Mouse (Mus musculus): Measurements from ENCODE around the gene Hist1h1d.

Gene Hist1h1d

GRCm38 (mm10) chr13:23552962-23553361 lies at the start of gene Hist1h1d:
Hist1h1d (plus strand) TSS chr13:23553262.
- no peak for DNase-seq (ENCODE audit: inconsistent ontology term)

GRCm38 (mm10) chr13:23503797-23504196 lies 49.3 kb upstream of the Hist1h1d start:
- peak; percentile 57 for DNase-seq (ENCODE audit: inconsistent ontology term)

- DNase-seq (ENCODE audit: inconsistent ontology term) = no peak
These were observed 47.3 kb upstream of the Hist1h1d start for GRCm38 (mm10) chr13:23505662-23506345.

DNA sequence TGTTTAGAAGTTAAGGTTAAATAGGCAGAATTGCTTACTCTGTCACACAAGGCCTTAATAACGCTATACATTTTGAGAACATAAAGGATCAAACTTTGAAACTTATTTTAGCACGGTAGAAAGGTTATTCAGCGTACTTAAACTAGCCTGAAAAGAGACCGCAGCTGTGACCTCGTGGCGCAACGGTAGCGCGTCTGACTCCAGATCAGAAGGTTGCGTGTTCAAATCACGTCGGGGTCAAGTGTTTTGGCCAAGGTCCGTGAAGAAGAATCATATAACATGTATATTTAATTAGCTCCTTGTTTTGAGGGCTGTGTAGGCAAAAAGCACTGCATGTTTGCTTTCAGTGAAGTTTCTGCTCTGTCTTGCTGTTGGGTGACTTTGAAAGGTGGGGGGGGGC lies 46.7 kb upstream of the Hist1h1d start:
- no peak for DNase-seq (ENCODE audit: inconsistent ontology term)

- no peak for DNase-seq (ENCODE audit: inconsistent ontology term)
These were observed 46.1 kb upstream of the Hist1h1d start for GRCm38 (mm10) chr13:23506819-23507515.

DNA sequence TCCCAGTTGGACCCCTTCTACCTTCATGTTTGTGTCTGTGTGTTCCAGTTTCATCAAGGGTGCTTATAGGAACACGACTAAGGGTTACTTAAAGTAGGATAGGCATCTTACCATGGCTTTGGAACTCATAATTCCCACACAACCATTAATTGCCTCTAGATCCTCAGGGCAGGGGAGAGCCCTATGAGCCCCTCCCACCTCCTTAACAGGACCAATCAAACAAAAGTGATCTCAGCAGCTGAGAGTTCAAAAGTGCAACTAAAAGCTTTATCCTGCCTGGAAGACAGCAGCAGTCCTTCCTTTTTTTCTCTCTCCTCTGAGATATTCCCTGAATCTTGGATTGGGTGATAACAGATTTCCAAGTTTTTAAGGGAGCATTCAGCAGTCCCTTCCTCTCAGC lies 42.9 kb upstream of the Hist1h1d start:
- no peak for DNase-seq (ENCODE audit: inconsistent ontology term)

DNA sequence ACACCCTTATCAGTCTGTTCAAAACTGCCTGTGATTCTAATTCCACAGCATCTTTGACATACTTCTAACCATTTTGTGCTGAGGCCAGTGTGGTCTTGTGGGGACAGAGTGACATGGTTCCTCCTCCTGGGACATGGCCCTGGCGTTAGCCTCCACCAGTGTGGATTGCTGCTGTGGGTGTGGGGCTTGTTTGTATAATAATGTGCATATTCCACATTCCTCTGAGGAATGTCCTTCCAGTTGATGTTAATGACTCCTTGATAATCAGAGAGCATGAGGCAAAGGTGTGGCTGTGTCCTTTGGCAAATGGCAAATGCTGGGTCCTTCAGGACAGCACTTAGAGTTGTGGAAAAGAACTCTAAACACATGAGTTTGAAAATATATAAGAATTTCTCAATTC lies 39.5 kb upstream of the Hist1h1d start:
- no peak for DNase-seq (ENCODE audit: inconsistent ontology term)

- no peak for DNase-seq (ENCODE audit: inconsistent ontology term)
These were observed 37.8 kb upstream of the Hist1h1d start for GRCm38 (mm10) chr13:23515281-23515680.

- DNase-seq (ENCODE audit: inconsistent ontology term) = no peak
These were observed 37.0 kb upstream of the Hist1h1d start for GRCm38 (mm10) chr13:23515826-23516620.

GRCm38 (mm10) chr13:23516822-23517602 lies 36.0 kb upstream of the Hist1h1d start:
- peak; percentile 87 for DNase-seq (ENCODE audit: inconsistent ontology term)

GRCm38 (mm10) chr13:23517603-23518294 lies 35.3 kb upstream of the Hist1h1d start:
- peak; percentile 90 for DNase-seq (ENCODE audit: inconsistent ontology term)

DNA sequence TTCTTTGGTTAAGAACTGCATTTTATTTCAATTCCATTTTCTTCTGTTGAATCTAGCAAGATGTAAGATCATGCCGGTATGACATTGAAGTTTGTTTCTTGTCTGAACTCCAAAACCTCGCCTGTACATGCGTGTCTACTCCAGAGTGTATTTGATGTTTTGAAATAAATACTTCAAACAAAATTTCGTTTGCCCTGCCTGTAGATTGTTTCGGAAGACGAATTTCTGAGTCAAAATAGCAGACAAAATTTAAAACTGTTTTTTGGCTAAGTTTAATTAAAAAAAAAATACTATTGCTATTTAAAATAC lies 34.8 kb upstream of the Hist1h1d start:
- DNase-seq (ENCODE audit: inconsistent ontology term) = no peak

DNA sequence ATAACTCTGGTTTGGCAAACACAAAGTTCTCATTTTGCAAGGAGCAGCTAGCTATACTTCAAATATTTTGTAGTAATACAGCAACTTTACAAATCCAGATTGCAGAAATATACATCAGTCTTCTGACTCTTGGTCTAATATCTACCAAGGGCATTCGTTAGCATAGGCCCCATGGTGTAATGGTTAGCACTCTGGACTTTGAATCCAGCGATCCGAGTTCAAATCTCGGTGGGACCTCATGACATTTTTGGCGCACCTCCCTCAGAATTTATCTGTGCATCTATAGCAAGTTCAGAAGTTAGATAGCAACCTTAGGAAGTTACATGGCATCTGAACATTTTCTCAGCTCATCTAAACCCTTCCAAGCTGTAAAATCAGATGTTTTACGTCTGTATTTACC lies 34.2 kb upstream of the Hist1h1d start:
- peak; percentile 72 for DNase-seq (ENCODE audit: inconsistent ontology term)

DNA sequence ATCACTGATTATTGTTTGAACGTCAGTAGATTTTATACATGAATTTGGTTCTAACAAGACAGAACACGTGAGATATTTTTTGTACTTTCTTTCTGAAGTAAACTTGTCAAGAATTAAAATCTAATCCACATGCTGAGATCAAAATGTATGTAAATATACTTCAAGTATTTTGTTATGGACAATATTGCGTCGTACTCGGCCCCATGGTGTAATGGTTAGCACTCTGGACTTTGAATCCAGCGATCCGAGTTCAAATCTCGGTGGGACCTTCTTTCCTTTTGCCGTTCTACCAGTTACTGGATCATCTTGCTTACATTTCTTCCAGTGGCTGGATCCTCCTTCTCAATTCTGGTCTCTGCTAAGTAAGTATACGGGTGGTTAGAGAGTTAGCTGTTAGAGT lies 33.6 kb upstream of the Hist1h1d start:
- DNase-seq (ENCODE audit: inconsistent ontology term) = peak; percentile 80

GRCm38 (mm10) chr13:23521703-23522102 lies 31.4 kb upstream of the Hist1h1d start:
- DNase-seq (ENCODE audit: inconsistent ontology term) = peak; percentile 55

DNA sequence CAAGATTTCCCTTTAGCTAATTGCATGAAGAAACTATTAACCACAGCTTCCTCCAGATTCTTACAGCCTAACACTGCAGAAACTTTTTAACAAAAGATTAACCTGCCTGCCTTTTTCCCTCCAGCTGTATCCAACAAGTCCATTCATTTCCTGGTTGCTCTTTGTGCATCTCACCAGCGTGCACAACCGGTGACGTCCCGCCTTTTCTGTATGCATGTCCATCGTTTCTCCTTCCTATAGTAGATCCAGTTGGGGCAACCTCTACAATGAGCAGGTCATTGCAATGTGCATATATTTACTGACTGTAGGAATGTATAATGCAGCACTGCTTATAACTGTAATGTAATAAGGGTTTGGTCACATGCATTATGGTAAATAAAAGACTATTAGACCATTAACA lies 29.1 kb upstream of the Hist1h1d start:
- no peak for DNase-seq (ENCODE audit: inconsistent ontology term)

DNA sequence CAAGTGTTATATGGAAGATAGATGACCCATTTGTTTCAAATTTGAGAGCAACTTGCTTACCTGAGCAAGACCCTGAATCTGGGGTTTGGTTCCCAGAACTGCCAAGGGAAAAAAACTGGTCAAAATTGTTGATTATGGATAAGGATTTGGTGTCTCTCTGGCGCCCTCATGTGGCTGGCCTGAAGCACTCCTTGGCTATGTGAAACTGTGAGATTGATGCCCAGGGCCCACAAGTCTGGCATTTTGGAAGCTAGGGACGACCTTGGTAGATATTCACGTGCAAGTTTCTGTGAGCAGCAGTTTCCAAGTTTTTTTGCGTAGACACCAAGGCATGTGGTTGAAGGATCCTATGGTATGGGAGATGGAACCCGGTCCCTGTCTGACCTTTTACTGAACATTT lies 28.4 kb upstream of the Hist1h1d start:
- peak; percentile 62 for DNase-seq (ENCODE audit: inconsistent ontology term)

GRCm38 (mm10) chr13:23525901-23526300 lies 27.2 kb upstream of the Hist1h1d start:
- no peak for DNase-seq (ENCODE audit: inconsistent ontology term)

- peak; percentile 80 for DNase-seq (ENCODE audit: inconsistent ontology term)
These were observed 26.8 kb upstream of the Hist1h1d start for GRCm38 (mm10) chr13:23526312-23526711.

GRCm38 (mm10) chr13:23529005-23529404 lies 24.1 kb upstream of the Hist1h1d start:
- no peak for DNase-seq (ENCODE audit: inconsistent ontology term)

DNA sequence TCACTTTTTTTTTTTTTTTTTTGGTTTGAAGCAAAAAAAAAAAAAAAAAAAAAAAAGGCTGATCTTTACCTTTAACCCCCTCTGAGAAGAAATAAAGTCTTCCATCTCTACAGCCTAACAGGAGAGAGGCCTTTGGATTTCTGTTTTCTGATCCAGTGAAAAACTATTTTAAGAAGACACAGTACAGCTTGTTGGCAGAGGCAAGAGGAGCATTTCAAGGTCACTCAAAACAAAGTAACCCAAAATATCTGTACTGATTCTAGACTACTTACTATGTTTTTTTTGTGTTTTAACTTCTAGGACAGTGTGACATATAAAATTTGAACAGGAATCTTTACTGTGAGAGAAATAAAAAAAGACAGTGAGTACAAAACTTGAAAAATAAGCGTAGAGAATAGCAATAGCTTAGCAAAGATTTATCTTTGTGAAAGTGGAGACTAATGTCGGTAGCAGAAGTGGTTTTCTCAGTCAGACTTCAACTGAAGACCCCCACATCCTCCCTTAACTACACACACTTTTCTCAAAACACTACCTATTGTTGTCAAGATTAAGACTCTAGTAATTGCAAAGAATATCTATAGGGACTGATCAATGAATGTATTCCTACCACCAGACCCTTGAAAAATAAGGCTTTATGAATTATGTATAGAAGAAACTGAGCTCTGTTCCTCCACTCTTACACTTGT lies 23.4 kb upstream of the Hist1h1d start:
- no peak for DNase-seq (ENCODE audit: inconsistent ontology term)

All from Muller cell, postnatal 12 days (primary cell).